Mouse (Mus musculus) cerebellum, postnatal 25 days (tissue): ENCODE measurements around the gene BC051142.
A peak's percentile ranks its signal among the peaks of the same experiment; 100 is the strongest.

Experiments used
- DNase-seq, 2 experiments: peaks; one replicate each; pipeline ENCODE4 v3.0.0; 2021; ENCODE audit warnings: mixed read lengths in 2 of 2

Gene BC051142

DNA sequence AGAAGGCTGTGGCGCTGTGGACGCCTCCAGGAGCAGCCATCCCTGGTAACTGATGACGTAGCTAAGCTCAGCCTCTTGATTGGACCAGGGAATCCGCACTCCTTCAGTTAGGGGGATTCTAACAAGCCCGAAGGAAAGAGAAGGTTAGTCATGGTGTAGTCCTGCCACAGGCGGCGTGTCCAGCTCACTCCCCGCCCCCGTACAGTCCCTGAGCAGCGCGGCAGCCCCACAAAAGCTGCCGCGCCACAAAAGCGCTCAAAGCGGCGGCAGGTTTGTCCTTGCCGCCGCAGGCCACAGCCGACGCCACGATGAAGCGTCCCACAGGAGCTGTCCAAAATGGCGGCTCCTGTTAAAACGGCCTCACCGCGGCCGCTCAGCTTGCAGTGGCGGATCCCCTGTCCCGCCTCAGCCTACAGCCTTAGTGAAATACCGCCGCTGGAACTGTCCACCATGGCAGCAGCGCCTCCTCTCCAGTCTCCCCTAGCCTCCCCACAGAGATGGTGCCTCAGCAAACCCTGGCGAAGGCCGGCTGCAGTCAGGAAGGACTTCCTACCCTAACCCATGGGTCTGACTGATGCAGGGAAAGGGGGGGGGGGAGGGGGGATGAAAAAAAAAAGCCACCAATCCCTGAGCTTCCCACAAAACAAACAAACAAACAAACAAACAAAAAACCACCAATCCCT lies at the start of gene BC051142:
TSS of gene BC051142 (plus strand) at position 110 of the 683 bp plus-strand sequence.
- peak; percentile 89 to 92 for DNase-seq

DNA sequence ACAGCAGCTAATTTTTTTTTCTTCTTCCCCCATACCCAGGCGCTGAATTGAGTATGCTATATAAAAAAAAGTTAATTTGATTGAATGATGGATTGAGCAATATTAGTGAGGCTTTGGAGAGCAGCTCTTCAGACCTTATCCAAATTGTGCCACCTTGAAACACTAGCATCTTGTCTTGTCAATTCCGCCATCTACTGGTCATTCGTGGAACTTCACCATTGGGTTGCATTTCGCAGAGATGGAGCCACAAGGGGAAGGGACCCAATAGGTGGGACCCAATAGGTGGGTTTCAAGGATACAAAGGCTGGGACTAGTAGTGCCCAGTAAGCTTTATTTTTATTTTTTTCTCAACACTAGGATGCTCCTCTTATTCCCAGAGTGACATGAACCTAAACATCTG lies 49.2 kb upstream of the BC051142 start:
- DNase-seq = peak; percentile 65 to 84

DNA sequence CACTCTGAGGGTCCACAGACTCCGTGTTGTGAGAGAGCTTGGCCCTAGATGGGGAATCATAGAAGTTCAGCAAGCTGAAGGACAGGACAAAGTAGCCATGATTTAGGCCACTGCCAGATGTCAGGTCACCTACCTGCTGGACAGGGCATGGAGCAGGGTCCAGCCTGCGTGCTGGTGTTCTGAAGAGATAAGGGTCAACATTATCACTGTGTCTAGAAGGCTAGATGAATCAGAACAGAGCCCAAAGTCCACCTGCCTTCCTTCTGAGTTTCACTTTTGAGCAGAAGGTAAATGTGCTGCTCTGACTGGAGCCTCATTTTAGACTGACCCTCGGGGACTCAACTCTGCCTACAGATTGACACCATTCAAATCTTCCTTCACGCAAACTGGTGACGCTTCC lies 44.1 kb upstream of the BC051142 start, which contains the start of gene Btnl2:
TSS of gene Btnl2 (plus strand) at position 284 of the 400 bp plus-strand sequence.
- no peak for DNase-seq

DNA sequence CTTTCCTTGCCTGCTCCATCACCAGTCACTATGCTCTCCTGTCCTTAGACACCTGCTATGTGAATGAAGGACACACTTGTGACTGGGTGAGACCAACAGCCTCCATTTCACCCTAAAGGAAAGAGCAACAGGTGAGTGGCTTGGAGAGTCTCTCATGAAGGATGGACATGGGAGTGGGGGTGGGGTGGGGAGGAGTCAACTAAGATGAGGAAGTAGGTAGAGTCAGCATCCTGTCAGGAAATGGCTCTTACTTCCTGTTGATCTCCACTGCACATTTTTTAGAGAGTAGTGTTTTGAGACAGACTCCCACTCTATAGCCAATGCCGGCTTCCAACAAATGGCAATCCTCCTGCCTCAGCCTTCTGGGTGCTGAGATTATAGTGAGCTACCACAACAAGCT lies 43.7 kb upstream of the BC051142 start:
- DNase-seq = no peak

- DNase-seq = no peak
Observed at GRCm38 (mm10) chr17:34362954-34363546, 35.6 kb upstream of the BC051142 start.

DNA sequence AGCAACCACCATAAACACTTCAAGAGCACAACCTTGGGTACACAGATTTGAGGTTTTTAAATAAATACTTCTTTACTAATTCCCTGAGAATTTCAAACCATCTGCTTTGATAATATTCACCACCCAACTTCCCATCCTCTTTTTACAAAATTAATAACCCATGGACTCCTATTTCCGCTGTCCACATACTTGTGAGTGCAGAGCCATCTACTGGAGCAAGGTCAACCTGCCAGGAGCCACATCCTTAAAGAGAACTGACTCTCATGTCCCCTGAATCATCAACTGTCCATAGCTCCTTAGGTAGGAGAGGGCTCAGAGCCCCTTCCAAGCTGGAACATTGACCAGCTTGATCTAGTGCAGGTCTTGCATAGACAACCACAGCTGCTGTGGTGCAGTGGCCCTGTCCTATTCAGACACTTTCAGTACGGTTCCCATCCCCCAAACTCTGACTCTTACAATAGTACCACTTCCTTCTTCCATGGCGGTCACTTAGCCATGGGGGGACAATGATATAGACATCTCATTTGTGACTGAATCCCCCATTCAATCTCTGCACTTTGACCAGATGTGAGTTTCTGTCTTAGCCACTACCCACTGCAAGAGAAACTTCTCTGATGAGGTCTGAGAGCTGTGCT lies 34.8 kb upstream of the BC051142 start:
- DNase-seq = no peak

GRCm38 (mm10) chr17:34365031-34365430 lies 33.6 kb upstream of the BC051142 start:
- no peak for DNase-seq

DNA sequence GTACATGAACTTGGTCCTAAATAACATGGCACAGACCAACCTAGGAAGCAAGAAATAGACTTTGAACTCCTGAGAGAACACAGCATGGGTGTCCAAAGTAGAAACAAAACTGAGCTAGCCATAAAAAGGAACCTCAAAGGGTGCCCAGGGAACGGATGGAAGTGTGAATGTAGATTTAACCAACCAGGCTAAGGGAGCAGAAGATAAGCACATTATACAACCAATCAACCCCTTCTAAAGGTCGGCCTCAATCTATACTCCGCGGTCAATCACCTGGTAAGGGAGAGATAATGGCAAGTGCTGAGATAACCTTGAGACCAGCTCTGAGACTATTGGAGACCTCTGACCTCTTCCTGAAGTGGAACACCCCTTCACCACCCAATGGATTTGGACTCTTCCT lies 28.1 kb upstream of the BC051142 start:
- no peak for DNase-seq

GRCm38 (mm10) chr17:34373055-34373709 lies 25.4 kb upstream of the BC051142 start:
- no peak for DNase-seq

DNA sequence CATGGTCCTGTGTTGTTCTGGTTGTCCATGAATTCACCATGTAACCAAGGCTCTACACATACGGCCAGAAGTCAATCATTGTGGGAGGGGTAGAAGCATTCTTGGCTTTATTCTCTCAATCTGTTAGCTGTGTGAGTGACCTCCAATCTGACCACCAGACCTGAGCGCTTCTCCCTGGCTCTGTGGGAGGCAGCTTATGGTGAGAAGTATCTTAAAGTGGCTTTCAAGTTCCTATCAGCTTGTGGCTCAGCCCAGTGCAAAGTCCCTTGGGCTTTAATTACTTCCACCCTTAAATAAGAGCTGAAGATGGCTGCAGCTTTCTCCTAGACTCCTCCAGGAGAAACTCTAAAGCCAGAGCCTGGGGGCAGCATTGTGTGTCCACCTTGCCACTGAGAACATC lies 21.8 kb upstream of the BC051142 start, which contains the start of gene Btnl1:
TSS of gene Btnl1 (plus strand) at position 286 of the 400 bp plus-strand sequence.
- no peak for DNase-seq

- DNase-seq = no peak
Observed at GRCm38 (mm10) chr17:34377450-34378209, 21.0 kb upstream of the BC051142 start.

- no peak for DNase-seq
Observed at GRCm38 (mm10) chr17:34378716-34379115, 19.9 kb upstream of the BC051142 start.

DNA sequence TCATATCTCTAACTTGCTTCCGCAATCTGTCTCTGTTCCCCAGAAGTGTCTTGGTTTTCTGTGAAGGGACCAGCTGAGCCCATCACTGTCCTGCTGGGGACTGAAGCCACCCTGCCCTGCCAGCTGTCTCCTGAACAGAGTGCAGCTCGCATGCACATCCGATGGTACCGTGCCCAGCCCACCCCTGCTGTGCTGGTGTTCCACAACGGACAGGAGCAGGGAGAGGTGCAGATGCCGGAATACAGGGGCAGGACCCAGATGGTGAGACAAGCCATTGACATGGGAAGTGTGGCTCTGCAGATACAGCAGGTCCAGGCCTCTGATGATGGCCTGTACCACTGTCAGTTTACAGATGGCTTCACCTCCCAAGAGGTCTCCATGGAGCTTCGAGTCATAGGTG lies 19.2 kb upstream of the BC051142 start:
- DNase-seq = no peak

GRCm38 (mm10) chr17:34381876-34382275 lies 16.7 kb upstream of the BC051142 start:
- DNase-seq = no peak

- DNase-seq = peak in 1 of 2 experiments; percentile 6
Observed at GRCm38 (mm10) chr17:34383212-34383611, 15.4 kb upstream of the BC051142 start.

- no peak for DNase-seq
Observed at GRCm38 (mm10) chr17:34384699-34385098, 13.9 kb upstream of the BC051142 start.

GRCm38 (mm10) chr17:34386656-34387055 lies 12.0 kb upstream of the BC051142 start:
- DNase-seq = no peak

DNA sequence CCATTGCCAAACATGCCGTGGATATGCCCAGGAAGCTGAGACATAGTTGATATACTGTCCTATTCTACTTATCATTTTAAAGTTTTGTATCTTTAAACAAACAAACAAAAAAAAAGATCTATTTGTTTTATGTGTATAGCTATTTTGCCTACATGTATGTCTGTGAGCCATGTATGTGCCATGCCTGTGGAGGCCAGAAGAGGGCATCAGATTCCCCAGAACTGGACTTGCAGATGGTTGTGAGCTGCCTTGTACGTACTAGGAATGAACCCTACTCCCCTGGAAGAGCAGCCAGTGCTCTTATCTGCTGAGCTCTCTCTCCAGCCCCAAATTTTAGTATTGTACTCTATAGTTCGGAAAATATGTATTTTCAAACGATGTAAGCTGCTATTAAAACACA lies 10.1 kb upstream of the BC051142 start:
- peak; percentile 41 to 67 for DNase-seq

DNA sequence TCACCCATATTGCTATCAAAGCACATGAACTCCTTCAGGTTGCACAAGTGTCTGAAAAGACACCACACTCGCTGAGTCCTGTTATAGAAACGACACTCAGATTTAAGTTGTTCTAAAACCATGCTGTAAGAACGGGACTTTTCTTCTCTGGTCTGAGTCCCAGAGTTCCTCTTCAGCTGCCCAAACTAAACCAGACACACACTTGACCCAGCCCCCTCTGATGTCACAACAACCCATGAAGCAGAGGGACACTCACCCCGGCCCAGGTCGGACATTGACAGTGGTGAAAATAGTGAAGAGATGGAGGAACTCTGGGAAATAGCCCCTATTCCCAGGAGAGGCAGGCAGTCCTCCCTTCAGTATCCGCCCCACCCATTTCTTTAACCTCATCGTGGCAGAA lies 7.1 kb upstream of the BC051142 start:
- no peak for DNase-seq

GRCm38 (mm10) chr17:34392321-34392720 lies 6.3 kb upstream of the BC051142 start:
- peak; percentile 28 to 61 for DNase-seq

GRCm38 (mm10) chr17:34397357-34397756 lies 1.3 kb upstream of the BC051142 start:
- DNase-seq = peak; percentile 15 to 32

DNA sequence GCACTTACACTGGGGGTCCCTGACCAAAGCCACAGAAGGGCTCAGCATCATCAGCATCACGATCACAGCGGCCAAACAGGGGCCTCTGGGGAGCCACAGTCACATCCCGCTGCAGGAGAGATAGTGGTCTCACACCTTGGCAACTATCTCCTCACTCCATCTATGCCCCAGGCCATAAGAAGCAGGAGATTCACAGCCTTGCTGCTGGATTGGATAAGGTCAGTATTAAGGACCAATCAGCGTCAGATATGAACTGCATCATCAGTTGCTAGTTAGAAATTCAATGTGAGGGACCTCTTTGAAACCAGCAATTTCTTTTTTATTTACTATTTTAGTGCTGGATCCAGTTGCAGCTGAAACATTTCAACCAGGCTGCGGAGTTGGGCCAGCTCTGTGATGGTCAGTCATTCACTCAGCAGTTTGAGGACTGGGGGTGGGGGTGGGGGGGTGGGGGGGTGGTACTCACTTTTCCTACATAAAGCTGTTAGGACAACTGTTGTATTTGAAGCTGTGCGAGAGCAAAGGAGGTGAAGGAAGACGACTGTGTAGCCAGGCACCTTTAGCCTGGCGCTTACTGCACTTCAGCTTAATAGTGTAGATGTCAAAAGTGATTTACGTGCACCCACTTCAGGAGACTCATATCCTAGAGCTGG lies 436 bp upstream of the BC051142 start:
- peak in 1 of 2 experiments; percentile 64 for DNase-seq
